In the genomic region with DNA sequence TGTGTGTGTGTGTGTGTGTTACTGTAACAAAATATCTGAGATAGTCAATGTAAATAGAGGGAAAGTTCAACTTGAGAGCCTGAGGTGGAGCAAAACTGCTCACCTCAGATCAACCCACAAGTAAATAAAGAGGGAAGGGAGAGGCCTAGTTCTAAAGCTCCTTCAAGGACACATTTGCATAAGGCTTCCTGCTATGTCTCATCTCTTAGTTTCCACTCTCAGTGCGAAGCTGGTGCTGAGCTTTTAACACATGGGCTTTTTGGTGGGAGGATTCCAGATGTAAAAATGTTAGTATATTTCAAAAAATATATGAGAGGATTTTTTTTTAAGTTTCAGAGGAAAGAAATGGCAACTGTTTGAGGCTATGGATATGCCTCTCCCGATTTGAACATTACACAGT, we compare ENCODE assay signal across 22 mouse cellular contexts.
"Had no signal": no experiment of that assay in that cellular context is flagged by ENCODE, and none has a peak within 500 bp of the region (broad histone marks: within the 10 kb centered on the region; RNA-seq: fewer than 3 reads in every experiment).

No protein-coding gene starts in this region.

- H3K4me2 ChIP-seq: intestine, embryonic 15.5 days; limb, embryonic 12.5 days; limb, embryonic 15.5 days; liver, embryonic 11.5 days; liver, embryonic 15.5 days; lung, embryonic 15.5 days; midbrain, embryonic 12.5 days; midbrain, embryonic 15.5 days; stomach, embryonic 15.5 days had no signal

- H3K4me1 ChIP-seq: intestine, embryonic 15.5 days; liver, embryonic 15.5 days; lung, embryonic 15.5 days; midbrain, embryonic 12.5 days; midbrain, embryonic 15.5 days; stomach, embryonic 15.5 days had no signal

- H3K27me3 ChIP-seq: intestine, embryonic 15.5 days; limb, embryonic 12.5 days; limb, embryonic 15.5 days; liver, embryonic 15.5 days; lung, embryonic 15.5 days; midbrain, embryonic 12.5 days; midbrain, embryonic 15.5 days; stomach, embryonic 15.5 days had no signal

- H3K36me3 ChIP-seq: intestine, embryonic 15.5 days; limb, embryonic 12.5 days; limb, embryonic 15.5 days; liver, embryonic 15.5 days; lung, embryonic 15.5 days; midbrain, embryonic 12.5 days; midbrain, embryonic 15.5 days; stomach, embryonic 15.5 days had no signal

- H3K9me3 ChIP-seq: intestine, embryonic 15.5 days; limb, embryonic 12.5 days; limb, embryonic 15.5 days; liver, embryonic 15.5 days; lung, embryonic 15.5 days; midbrain, embryonic 12.5 days; midbrain, embryonic 15.5 days; stomach, embryonic 15.5 days had no signal

- H3K4me3 ChIP-seq: intestine, embryonic 15.5 days; limb, embryonic 12.5 days; limb, embryonic 15.5 days; liver, embryonic 15.5 days; lung, embryonic 15.5 days; midbrain, embryonic 12.5 days; midbrain, embryonic 15.5 days; stomach, embryonic 15.5 days had no signal

- H3K27ac ChIP-seq: intestine, embryonic 15.5 days; limb, embryonic 12.5 days; limb, embryonic 15.5 days; liver, embryonic 15.5 days; lung, embryonic 15.5 days; macrophage; midbrain, embryonic 12.5 days; midbrain, embryonic 15.5 days; stomach, embryonic 15.5 days had no signal

- H3K9ac ChIP-seq: intestine, embryonic 15.5 days; limb, embryonic 12.5 days; limb, embryonic 15.5 days; liver, embryonic 15.5 days; lung, embryonic 15.5 days; midbrain, embryonic 12.5 days; midbrain, embryonic 15.5 days; stomach, embryonic 15.5 days had no signal

- ATAC-seq: intestine, embryonic 15.5 days; midbrain, embryonic 15.5 days had no signal

- DNase-seq: kidney, adult 11 months; kidney, adult 9 months; kidney, postnatal 14 days; kidney, postnatal 4 days; left cerebral cortex, postnatal 4 days; lung, adult 18-20 months; lung, postnatal 14 days; right cerebral cortex, adult 18-20 months; right cerebral cortex, postnatal 25 days; spleen, adult 18-20 months; thymus, adult 18-20 months; thymus, postnatal 36 days had no signal
